Mouse (Mus musculus) forebrain, postnatal 0 days (tissue): Measurements from ENCODE around the gene Edn1. TPM values are rescaled to one million over a fixed set of nuclear protein-coding genes. Genes with fewer than 3 reads are reported as not detected.
A peak's percentile ranks its signal among the peaks of the same experiment; 100 is the strongest.

Experiments
- ATAC-seq: fragments of 200-750 bp; cut with Nextera tagmentation; 2 replicates; pipeline ENCODE4 v1.8.0; 2017; ENCODE audit warnings: mild to moderate bottlenecking, moderate library complexity
- DNase-seq: peaks from one replicate; pipeline ENCODE4 v3.0.0-alpha.2; 2015
- H3K27ac ChIP-seq: fragments of 300-500 bp; sonication (generic); 2 replicates; pipeline ENCODE4 v1.5.1; 2014; ENCODE audit warnings: low read depth, mild to moderate bottlenecking, antibody characterized with exemption, low read length, moderate library complexity, mixed read lengths
- H3K27me3 ChIP-seq: fragments of 300-500 bp; sonication (generic); 2 replicates; pipeline ENCODE4 v1.6.1; 2014; ENCODE audit warnings: mild to moderate bottlenecking, low read length, mixed read lengths; ENCODE audit not compliant: insufficient read depth
- H3K36me3 ChIP-seq: fragments of 300-500 bp; sonication (generic); 2 replicates; pipeline ENCODE4 v1.6.1; 2014; ENCODE audit warnings: mild to moderate bottlenecking, moderate library complexity; ENCODE audit not compliant: insufficient read depth
- H3K4me1 ChIP-seq: fragments of 300-500 bp; sonication (generic); 2 replicates; pipeline ENCODE4 v1.6.1; 2014; ENCODE audit warnings: antibody characterized with exemption; ENCODE audit not compliant: insufficient read depth
- H3K4me2 ChIP-seq: fragments of 300-500 bp; sonication (generic); 2 replicates; pipeline ENCODE4 v1.6.1; 2014; ENCODE audit warnings: low read depth, mild to moderate bottlenecking, moderate library complexity
- H3K4me3 ChIP-seq: fragments of 300-500 bp; sonication (generic); 2 replicates; pipeline ENCODE4 v1.5.1; 2014; ENCODE audit warnings: low read depth, low read length, mixed read lengths
- H3K9ac ChIP-seq: fragments of 300-500 bp; sonication (generic); 2 replicates; pipeline ENCODE4 v1.6.1; 2014; ENCODE audit warnings: mild to moderate bottlenecking
- H3K9me3 ChIP-seq: fragments of 300-500 bp; sonication (generic); 2 replicates; pipeline ENCODE4 v1.6.1; 2016; ENCODE audit warnings: low read length
- CTCF ChIP-seq: sonication (generic); IDR thresholded peaks from 2 replicates; pipeline ENCODE4 v1.5.1; 2016; ENCODE audit warnings: antibody characterized with exemption, control low read depth, low read depth
- WGBS: fragments of 180-500 bp; shearing (Covaris S2); extraction: QIAGEN DNeasy Blood & Tissue Kit; methylation state at CpG from one replicate; pipeline ENCODE4 v1.1.7; 2014; 5-methylcytosine and 5-hydroxymethylcytosine counted together
- polyA plus RNA-seq: library from polyadenylated mRNA; unstranded; fragments of >200 nt; fragmentation: Nextera tagmentation; extraction: Ambion mirVana; gene quantifications from 2 replicates; pipeline ENCODE4 v1.2.1, GENCODE M21; 2015
- total RNA-seq: library from RNA; depleted of rRNA; stranded (reverse); fragments of >200 nt; gene quantifications from 2 replicates; pipeline ENCODE4 v1.2.3, GENCODE M21; 2014; rRNA removed

The Edn1 gene
- total RNA-seq (2.3 TPM in 2 replicates), polyA plus RNA-seq (1.7 and 2.7 TPM in 2 replicates)

DNA sequence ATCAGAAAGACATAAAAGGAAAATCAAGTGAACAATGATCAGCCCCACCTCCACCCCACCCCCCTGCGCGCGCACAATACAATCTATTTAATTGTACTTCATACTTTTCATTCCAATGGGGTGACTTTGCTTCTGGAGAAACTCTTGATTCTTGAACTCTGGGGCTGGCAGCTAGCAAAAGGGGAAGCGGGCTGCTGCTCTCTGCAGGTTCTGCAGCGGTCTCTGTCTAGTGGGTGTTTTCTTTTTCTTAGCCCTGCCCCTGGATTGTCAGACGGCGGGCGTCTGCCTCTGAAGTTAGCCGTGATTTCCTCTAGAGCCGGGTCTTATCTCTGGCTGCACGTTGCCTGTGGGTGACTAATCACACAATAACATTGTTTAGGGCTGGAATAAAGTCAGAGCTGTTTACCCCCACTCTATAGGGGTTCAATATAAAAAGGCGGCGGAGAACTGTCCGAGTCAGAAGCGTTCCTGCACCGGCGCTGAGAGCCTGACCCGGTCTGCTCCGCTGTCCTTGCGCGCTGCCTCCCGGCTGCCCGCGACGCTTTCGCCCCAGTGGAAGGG lies at the start of gene Edn1:
Edn1 (plus strand) TSS at position 316 of the 561 bp plus-strand sequence.
- Histone ChIP-seq H3K27ac (no peak within 1 kb of the TSS), H3K27me3 (peaks cover 18% of the 10 kb centered on the region), H3K4me2 (peak within 1 kb of the TSS; percentile 64), H3K36me3 (no peaks in the 10 kb centered on the region), H3K9ac (peak within 1 kb of the TSS; percentile 25; the same call in 1 of the 2 replicates), H3K4me3 (peak within 1 kb of the TSS; percentile 32), H3K4me1 (peaks cover 11% of the 10 kb centered on the region; the same call in 1 of the 2 replicates), H3K9me3 (no peaks in the 10 kb centered on the region)
- ATAC-seq (peak; percentile 32), DNase-seq (peak; percentile 43)
- WGBS: under 1% methylated on average over 26 of the region's 26 CpGs
- TF ChIP-seq CTCF: no peak

DNA sequence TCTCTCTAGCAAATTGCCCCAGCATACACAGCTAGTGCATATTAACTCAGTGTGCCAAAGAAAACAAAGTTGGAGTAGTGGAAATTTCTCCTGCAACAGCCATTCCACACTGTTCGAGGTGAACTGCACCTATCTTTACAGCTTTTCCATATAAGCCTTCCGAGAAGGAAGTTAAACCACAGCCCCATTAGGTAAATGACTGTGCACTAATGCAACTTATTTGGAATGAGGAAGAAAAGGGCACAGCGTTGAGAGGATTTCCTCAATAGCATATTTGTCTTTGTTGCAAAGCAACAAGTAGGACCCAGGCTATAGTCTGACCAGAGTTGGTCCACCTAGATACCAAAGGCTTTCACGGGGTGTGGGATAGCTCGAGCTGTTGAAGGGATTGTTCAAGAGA lies 47.5 kb upstream of the Edn1 start:
- H3K9me3 ChIP-seq: no peaks in the 10 kb centered on the region
- DNase-seq: no peak
- H3K36me3 ChIP-seq: no peaks in the 10 kb centered on the region
- no peak overlapping the region for H3K4me3 ChIP-seq
- H3K4me1 ChIP-seq: no peaks in the 10 kb centered on the region
- no peak for TF ChIP-seq CTCF
- 85% methylated on average over 5 of the region's 5 CpGs for WGBS
- no peak overlapping the region for H3K27ac ChIP-seq
- no peak for ATAC-seq
- H3K9ac ChIP-seq: no peak overlapping the region
- H3K27me3 ChIP-seq: no peaks in the 10 kb centered on the region
- no peak overlapping the region for H3K4me2 ChIP-seq

DNA sequence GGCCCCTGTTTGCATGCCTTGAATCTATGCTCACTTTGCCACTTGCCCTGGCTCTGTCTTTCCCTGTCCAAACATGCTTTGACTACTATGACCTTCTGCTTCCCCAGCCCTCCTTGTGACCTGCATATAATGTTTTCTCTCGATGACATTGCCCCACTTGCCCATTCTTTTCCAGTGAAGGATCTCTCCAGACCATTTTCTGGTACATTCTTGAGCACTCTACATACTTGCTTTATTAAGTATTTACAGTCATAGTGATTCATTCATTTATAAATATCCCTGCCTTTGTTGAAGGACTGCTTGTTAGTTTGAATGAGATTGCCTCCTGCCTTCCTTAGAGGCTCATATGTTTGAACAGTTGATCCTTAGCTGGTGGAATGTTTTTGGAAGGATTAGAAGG lies 46.2 kb upstream of the Edn1 start:
- TF ChIP-seq CTCF: no peak
- no peaks in the 10 kb centered on the region for H3K9me3 ChIP-seq
- WGBS: 81% methylated on average over 1 of the region's 1 CpGs
- no peaks in the 10 kb centered on the region for H3K27me3 ChIP-seq
- ATAC-seq (no peak), DNase-seq (no peak)
- H3K36me3 ChIP-seq: no peaks in the 10 kb centered on the region
- H3K4me2 ChIP-seq: no peak overlapping the region
- H3K4me1 ChIP-seq: no peaks in the 10 kb centered on the region
- no peak overlapping the region for H3K4me3 ChIP-seq
- no peak overlapping the region for H3K9ac ChIP-seq
- no peak overlapping the region for H3K27ac ChIP-seq

DNA sequence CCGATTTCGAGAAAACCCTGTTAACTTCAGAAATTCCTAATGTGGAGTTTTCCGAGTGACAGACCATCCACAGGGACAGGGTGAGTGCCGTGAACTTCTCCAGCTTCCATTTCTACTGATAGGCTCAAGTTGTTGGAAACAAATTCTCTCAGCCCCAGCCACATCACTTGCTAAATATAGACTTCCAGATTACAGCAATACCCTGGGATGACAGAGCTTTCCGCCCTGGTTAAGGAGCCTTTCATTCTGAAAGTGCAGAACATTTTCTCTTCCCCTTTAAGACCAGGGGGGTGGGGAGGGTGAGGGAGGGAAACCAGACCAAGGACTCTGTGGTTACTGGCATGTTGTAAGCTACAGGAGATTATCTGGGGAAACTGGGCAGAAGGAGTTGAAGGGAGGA lies 42.9 kb upstream of the Edn1 start:
- no peak overlapping the region for H3K4me3 ChIP-seq
- H3K9me3 ChIP-seq: no peaks in the 10 kb centered on the region
- ATAC-seq (no peak), DNase-seq (no peak)
- WGBS: 92% methylated on average over 5 of the region's 5 CpGs
- no peak overlapping the region for H3K4me2 ChIP-seq
- no peak overlapping the region for H3K27ac ChIP-seq
- no peaks in the 10 kb centered on the region for H3K36me3 ChIP-seq
- no peak overlapping the region for H3K9ac ChIP-seq
- no peaks in the 10 kb centered on the region for H3K4me1 ChIP-seq
- H3K27me3 ChIP-seq: no peaks in the 10 kb centered on the region
- no peak for TF ChIP-seq CTCF

DNA sequence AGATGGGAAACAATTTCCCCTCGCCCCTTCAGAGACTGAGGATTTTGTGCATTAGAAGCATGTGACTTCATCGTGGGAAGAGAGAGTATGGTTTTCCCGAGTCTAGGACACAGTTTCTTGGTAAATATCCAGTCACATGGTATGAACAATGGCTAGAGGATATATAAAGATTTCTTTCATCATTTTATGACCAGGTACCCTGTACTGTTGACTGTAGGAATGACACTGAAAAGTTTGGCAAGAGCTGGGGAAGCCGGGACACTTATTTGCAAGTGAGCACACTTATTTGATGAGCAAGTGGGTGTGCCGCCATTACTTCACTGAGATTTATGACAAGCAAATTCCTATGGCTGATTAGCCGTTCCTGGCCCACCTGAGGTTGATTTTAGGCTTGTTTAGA lies 40.6 kb upstream of the Edn1 start:
- Histone ChIP-seq H3K4me1 (no peaks in the 10 kb centered on the region), H3K36me3 (no peaks in the 10 kb centered on the region), H3K9ac (no peak overlapping the region), H3K9me3 (no peaks in the 10 kb centered on the region), H3K27ac (no peak overlapping the region), H3K4me3 (no peak overlapping the region), H3K27me3 (no peaks in the 10 kb centered on the region), H3K4me2 (no peak overlapping the region)
- WGBS: 91% methylated on average over 6 of the region's 6 CpGs
- DNase-seq (no peak), ATAC-seq (no peak)
- no peak for TF ChIP-seq CTCF

DNA sequence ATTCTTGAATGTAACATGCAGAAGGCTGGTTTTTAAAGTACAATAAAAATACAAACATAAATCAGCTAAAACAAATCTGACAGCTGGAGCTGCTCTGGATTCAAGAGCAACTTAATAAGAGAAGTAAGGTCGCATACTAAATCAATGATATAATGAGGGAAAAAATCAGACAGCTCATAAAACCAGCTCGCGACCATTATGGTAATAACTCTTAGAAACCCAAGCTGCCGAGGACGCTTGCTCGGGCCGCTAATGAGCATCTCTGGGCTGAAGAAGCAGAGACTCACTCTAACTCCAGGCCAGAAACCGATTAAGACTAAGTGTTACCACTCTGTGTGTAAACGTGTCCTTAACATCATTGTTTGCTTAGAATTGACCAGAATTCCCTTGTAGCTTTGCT lies 31.2 kb upstream of the Edn1 start:
- H3K4me2 ChIP-seq: no peak overlapping the region
- no peaks in the 10 kb centered on the region for H3K27me3 ChIP-seq
- TF ChIP-seq CTCF: no peak
- no peaks in the 10 kb centered on the region for H3K4me1 ChIP-seq
- H3K36me3 ChIP-seq: no peaks in the 10 kb centered on the region
- H3K9me3 ChIP-seq: no peaks in the 10 kb centered on the region
- H3K4me3 ChIP-seq: no peak overlapping the region
- WGBS: 27% methylated on average over 9 of the region's 9 CpGs
- ATAC-seq (no peak), DNase-seq (no peak)
- no peak overlapping the region for H3K9ac ChIP-seq
- H3K27ac ChIP-seq: no peak overlapping the region

DNA sequence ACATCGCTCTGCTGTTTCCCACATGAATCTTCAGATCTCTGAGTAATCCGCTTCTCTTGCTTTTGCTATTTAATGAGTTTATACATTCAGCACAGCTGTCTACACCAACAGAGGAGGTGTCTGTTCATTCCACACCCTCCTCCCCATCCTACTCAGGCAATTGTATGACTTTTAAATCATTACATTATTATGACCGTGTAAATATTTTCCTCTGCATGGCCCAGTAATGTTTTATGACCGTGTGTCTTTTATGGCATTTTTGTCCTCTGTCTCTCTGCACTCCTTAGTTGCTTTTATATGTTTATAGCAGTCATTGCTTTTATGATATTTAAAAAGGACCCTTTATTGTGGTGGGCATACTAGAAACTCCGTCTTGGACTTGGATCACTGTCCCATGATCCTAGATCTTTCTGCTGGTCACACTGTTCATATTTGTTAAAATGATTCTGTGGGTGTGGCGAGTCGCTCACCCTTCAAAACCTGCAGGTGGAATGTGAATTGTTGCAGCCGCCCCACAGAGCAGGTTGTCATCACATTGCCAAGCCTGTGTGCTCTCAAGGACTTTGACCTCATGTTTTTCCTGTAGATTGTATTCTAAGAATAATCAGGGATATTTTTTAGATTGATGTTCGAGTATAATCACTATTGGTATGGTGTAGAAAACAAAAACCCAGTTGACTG lies 24.4 kb upstream of the Edn1 start:
- no peak overlapping the region for H3K4me2 ChIP-seq
- H3K4me1 ChIP-seq: no peaks in the 10 kb centered on the region
- no peaks in the 10 kb centered on the region for H3K27me3 ChIP-seq
- ATAC-seq (no peak), DNase-seq (no peak)
- no peak for TF ChIP-seq CTCF
- no peak overlapping the region for H3K9ac ChIP-seq
- no peaks in the 10 kb centered on the region for H3K36me3 ChIP-seq
- H3K4me3 ChIP-seq: no peak overlapping the region
- no peak overlapping the region for H3K27ac ChIP-seq
- H3K9me3 ChIP-seq: no peaks in the 10 kb centered on the region
- WGBS: 89% methylated on average over 9 of the region's 9 CpGs
